Mouse (Mus musculus): ENCODE data around the gene Lce1d. TPM values are rescaled to one million over a fixed set of nuclear protein-coding genes. Genes with fewer than 3 reads are reported as not detected.

Lce1d gene
- not detected in 2 replicates for polyA plus RNA-seq (2021; fragmentation: Nextera tagmentation)
- long read RNA-seq, experiment 1: 0 reads
- long read RNA-seq, experiment 2: 0 reads

GRCm38 (mm10) chr3:92687110-92687509 is at the start of gene Lce1d:
TSS of gene Lce1d (minus strand) at chr3:92687210.

GRCm38 (mm10) chr3:92720250-92720649 is 33.2 kb upstream of the Lce1d start, which contains the start of gene Lce1f:
TSS of gene Lce1f (minus strand) at chr3:92720350.

GRCm38 (mm10) chr3:92708974-92709373 is 22.0 kb upstream of the Lce1d start, which contains the start of gene Lce1e:
TSS of gene Lce1e (minus strand) at chr3:92709074.

DNA sequence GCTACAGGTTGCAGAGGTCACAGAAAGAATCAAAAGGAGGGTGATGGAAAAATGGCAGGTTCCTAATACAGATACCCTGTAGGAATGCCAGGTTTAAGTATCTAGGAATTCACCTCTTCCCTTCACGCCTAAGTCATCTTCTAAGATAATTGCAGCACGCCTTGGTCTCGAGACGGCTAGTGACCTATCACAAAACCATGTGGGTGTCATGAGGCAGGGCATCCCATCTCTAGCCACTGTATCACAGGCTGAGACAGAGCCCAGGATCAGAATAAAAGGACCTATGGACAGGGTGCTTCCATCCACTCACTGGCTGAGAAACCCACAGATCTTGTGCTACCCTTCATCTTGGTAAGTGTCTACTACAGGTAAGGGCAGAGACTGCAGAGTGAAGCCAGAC is 8.1 kb downstream of the Lce1d start, which contains the start of gene Lce1c:
TSS of gene Lce1c (plus strand) at position 301 of the 400 bp plus-strand sequence.

GRCm38 (mm10) chr3:92670215-92670614 is 16.8 kb downstream of the Lce1d start, which contains the start of gene Lce1a2:
TSS of gene Lce1a2 (minus strand) at chr3:92670315.

DNA sequence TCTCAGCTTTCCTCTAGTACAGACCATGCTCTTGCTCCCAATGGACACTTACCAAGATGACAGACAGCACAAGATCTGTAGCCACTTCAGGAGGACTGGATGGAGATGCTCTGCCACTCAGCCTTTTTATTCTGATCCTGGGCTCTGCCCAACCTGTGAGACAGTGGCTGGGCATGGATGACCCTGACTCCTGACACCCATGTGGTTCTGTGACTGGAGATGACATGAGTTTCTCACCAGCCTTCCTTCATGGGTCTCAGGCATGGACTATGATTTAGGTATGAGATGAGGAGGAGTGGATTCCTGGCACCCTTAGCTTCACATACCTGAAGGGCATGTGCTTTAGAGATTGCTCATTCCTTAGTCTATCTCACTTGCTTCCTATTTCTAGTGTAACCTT is 30.2 kb downstream of the Lce1d start, which contains the start of gene Lce1b:
TSS of gene Lce1b (minus strand) at position 101 of the 400 bp plus-strand sequence.

DNA sequence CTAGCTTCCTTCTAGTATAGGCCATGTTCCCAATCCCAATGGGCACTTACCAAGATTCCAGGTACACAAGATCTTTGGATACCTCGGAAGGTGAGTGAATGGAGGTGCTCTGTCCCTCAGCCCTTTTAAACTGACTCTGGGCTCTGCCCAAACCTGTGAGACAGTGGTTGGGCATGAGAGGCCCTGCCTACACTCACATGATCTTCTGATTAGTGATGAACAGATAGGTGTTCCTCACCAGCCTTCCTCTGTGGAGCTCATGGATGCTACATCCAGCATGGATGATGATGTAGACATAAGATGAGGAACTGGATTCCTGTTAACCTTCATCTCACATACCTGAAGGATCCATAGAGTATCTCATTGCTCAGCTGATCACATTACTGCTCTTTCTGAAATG is 38.8 kb downstream of the Lce1d start, which contains the start of gene Lce1a1:
TSS of gene Lce1a1 (minus strand) at position 101 of the 400 bp plus-strand sequence.

Other genes starting within 250 kb of the Lce1d start
- not detected in 2 replicates for gene Sprr1b, start 248.4 kb downstream of the Lce1d start, polyA plus RNA-seq (2021; fragmentation: Nextera tagmentation)
- not detected in 2 replicates for gene Sprr3, start 228.5 kb downstream of the Lce1d start, polyA plus RNA-seq (2021; fragmentation: Nextera tagmentation)
- gene Sprr1a, start 201.3 kb downstream of the Lce1d start, polyA plus RNA-seq (2021; fragmentation: Nextera tagmentation): 0.15 TPM in 1 of 2 replicates, not detected in the other
- not detected in 2 replicates for gene Sprr4, start 186.7 kb downstream of the Lce1d start, polyA plus RNA-seq (2021; fragmentation: Nextera tagmentation)
- not detected in 2 replicates for gene 2310046K23Rik, start 152.7 kb downstream of the Lce1d start, polyA plus RNA-seq (2021; fragmentation: Nextera tagmentation)
- gene Ivl, start 113.5 kb downstream of the Lce1d start, polyA plus RNA-seq (2021; fragmentation: Nextera tagmentation): not detected in 2 replicates
- gene Smcp, start 98.2 kb downstream of the Lce1d start, polyA plus RNA-seq (2021; fragmentation: Nextera tagmentation): not detected in 2 replicates
- gene 2210017I01Rik, start 79.7 kb downstream of the Lce1d start, polyA plus RNA-seq (2021; fragmentation: Nextera tagmentation): not detected in 2 replicates
- not detected in 2 replicates for gene Lce6a, start 65.5 kb downstream of the Lce1d start, polyA plus RNA-seq (2021; fragmentation: Nextera tagmentation)
- gene Lce1a1, start 38.9 kb downstream of the Lce1d start, polyA plus RNA-seq (2021; fragmentation: Nextera tagmentation): not detected in 2 replicates
- not detected in 2 replicates for gene Lce1b, start 30.3 kb downstream of the Lce1d start, polyA plus RNA-seq (2021; fragmentation: Nextera tagmentation)
- gene Lce1a2, start 16.9 kb downstream of the Lce1d start, polyA plus RNA-seq (2021; fragmentation: Nextera tagmentation): not detected in 2 replicates
- not detected in 2 replicates for gene Lce1c, start 8.0 kb downstream of the Lce1d start, polyA plus RNA-seq (2021; fragmentation: Nextera tagmentation)
- gene Lce1e, start 21.9 kb upstream of the Lce1d start, polyA plus RNA-seq (2021; fragmentation: Nextera tagmentation): not detected in 2 replicates
- not detected in 2 replicates for gene Lce1f, start 33.1 kb upstream of the Lce1d start, polyA plus RNA-seq (2021; fragmentation: Nextera tagmentation)
- gene Gm38119, start 51.9 kb upstream of the Lce1d start, polyA plus RNA-seq (2021; fragmentation: Nextera tagmentation): not detected in 2 replicates
- not detected in 2 replicates for gene Lce1g, start 65.1 kb upstream of the Lce1d start, polyA plus RNA-seq (2021; fragmentation: Nextera tagmentation)
- not detected in 2 replicates for gene Lce1h, start 77.9 kb upstream of the Lce1d start, polyA plus RNA-seq (2021; fragmentation: Nextera tagmentation)
- not detected in 2 replicates for gene Lce1i, start 91.7 kb upstream of the Lce1d start, polyA plus RNA-seq (2021; fragmentation: Nextera tagmentation)
- not detected in 2 replicates for gene Lce1j, start 103.3 kb upstream of the Lce1d start, polyA plus RNA-seq (2021; fragmentation: Nextera tagmentation)
- gene Lce1k, start 120.7 kb upstream of the Lce1d start, polyA plus RNA-seq (2021; fragmentation: Nextera tagmentation): not detected in 2 replicates
- not detected in 2 replicates for gene Kprp, start 140.0 kb upstream of the Lce1d start, polyA plus RNA-seq (2021; fragmentation: Nextera tagmentation)
- gene Lce1l, start 164.1 kb upstream of the Lce1d start, polyA plus RNA-seq (2021; fragmentation: Nextera tagmentation): not detected in 2 replicates
- gene 2310050C09Rik, start 183.0 kb upstream of the Lce1d start, polyA plus RNA-seq (2021; fragmentation: Nextera tagmentation): not detected in 2 replicates
- gene Lce3a, start 239.0 kb upstream of the Lce1d start, polyA plus RNA-seq (2021; fragmentation: Nextera tagmentation): not detected in 2 replicates
- gene Lce3b, start 245.8 kb upstream of the Lce1d start, polyA plus RNA-seq (2021; fragmentation: Nextera tagmentation): not detected in 2 replicates

All from left cerebral cortex, adult 6 months (tissue).